Mouse (Mus musculus): ENCODE measurements around the gene Dnajc14.

- no peak for TF ChIP-seq POLR2A (IDR thresholded peaks at IDR 0.05; ENCODE audit: insufficient read depth, low read depth, low read length)
- no peak for TF ChIP-seq EP300 (IDR thresholded peaks at IDR 0.05; ENCODE audit: insufficient read depth, low read depth, low read length)
Measured at GRCm38 (mm10) chr10:128843260-128843659, 39.4 kb downstream of the Dnajc14 start.
